Mouse (Mus musculus) heart, postnatal 4 days (tissue): ENCODE results near the gene Samt1. TPM values are rescaled to one million over a fixed set of nuclear protein-coding genes. Genes with fewer than 3 reads are reported as not detected.
"Not testable (repeated sequence)": the region's sequence is repeated elsewhere in the genome, so short reads cannot be mapped to it uniquely, and the experiment has no call there.

ENCODE experiments used
- DNase-seq: peaks from one replicate; pipeline ENCODE4 v3.0.0; 2021
- total RNA-seq, 2 experiments: library from RNA; stranded (reverse); gene quantifications; 2 replicates each; pipeline ENCODE4 v1.2.3; 2021

Gene Samt1
- not detected for total RNA-seq

- not testable (repeated sequence) for DNase-seq
These were observed at the start of gene Samt1 for GRCm38 (mm10) chrX:154012540-154012939. Gene Samt1 (minus strand): TSS chrX:154012640.

- DNase-seq: not testable (repeated sequence)
These were observed 42.5 kb upstream of the Samt1 start, which contains the start of gene Gm10057 for GRCm38 (mm10) chrX:154054939-154055338. Gene Gm10057 (minus strand): TSS chrX:154055039.

DNA sequence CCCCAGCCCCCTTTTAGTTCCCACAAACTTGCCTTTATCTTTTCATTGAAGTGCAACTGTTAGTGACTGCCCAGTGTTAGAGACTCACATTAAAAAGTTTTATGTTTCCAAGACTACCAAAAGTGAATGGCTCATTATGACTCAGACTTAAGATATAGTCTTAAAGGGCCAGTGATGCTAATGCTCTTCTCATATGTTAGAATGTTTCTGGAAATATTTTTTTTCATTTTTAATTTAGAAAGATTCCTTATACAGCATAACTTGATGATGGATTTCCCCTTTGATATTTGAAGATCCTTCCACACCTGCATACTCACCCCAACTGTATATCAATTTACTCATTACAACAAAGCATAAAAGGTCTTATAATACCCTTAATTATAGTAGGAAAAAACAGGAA is 21.3 kb upstream of the Samt1 start, which contains the start of gene 4921511M17Rik:
TSS of gene 4921511M17Rik (minus strand) at position 101 of the 400 bp plus-strand sequence.
- not testable (repeated sequence) for DNase-seq

DNA sequence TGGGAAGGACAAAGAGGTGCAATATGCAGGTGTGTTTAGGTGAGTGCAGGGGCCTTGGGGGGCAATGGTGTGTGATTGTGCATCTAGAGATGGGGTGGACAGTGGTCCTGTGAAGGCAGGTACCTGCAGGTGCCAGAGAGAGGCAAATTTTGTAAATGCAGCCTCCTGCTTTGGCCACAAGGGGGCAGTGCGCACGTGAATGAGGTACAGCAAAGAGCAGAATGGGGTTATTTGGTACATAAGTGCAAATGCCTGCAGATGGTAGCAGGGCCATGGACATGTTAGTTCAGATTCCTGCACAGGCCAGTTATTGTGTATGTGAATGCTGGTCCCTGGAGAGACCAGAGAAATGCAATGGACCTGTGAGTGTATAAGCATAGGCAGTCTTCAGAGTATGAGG is 35.5 kb downstream of the Samt1 start:
- DNase-seq: not testable (repeated sequence)

GRCm38 (mm10) chrX:153976467-153976866 is 36.0 kb downstream of the Samt1 start:
- not testable (repeated sequence) for DNase-seq

GRCm38 (mm10) chrX:153974450-153974849 is 38.0 kb downstream of the Samt1 start:
- no peak for DNase-seq

DNA sequence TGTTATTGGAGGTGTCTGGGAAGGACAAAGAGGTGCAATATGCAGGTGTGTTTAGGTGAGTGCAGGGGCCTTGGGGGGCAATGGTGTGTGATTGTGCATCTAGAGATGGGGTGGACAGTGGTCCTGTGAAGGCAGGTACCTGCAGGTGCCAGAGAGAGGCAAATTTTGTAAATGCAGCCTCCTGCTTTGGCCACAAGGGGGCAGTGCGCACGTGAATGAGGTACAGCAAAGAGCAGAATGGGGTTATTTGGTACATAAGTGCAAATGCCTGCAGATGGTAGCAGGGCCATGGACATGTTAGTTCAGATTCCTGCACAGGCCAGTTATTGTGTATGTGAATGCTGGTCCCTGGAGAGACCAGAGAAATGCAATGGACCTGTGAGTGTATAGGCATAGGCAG is 59.6 kb downstream of the Samt1 start:
- not testable (repeated sequence) for DNase-seq

Other genes starting within 250 kb of the Samt1 start
- gene Spin2c, start 180.4 kb downstream of the Samt1 start, total RNA-seq: 1 to 10 TPM in 1 of 2 experiments, under 1 TPM in 1; 0.81 to 2.0 TPM
- not detected for gene 4921511M17Rik, start 21.2 kb upstream of the Samt1 start, total RNA-seq
- not detected for gene Gm10057, start 42.4 kb upstream of the Samt1 start, total RNA-seq
- not detected for gene Gm15140, start 108.0 kb upstream of the Samt1 start, total RNA-seq